Mouse (Mus musculus): Measurements from ENCODE around the gene Il1a.

Gene Il1a

GRCm38 (mm10) chr2:129309836-129310235 is at the start of gene Il1a:
Gene Il1a, minus strand, starts transcription at chr2:129309972.
- DNase-seq (ENCODE audit: low spot score in 2 of 2): no peak

- no peak for DNase-seq (ENCODE audit: low spot score in 2 of 2)
These were observed 28.4 kb upstream of the Il1a start for GRCm38 (mm10) chr2:129338138-129338621.

- peak in 1 of 2 experiments; percentile 53 for DNase-seq (ENCODE audit: low spot score in 2 of 2)
These were observed 23.7 kb upstream of the Il1a start for GRCm38 (mm10) chr2:129333471-129333870.

- peak in 1 of 2 experiments; percentile 26 for DNase-seq (ENCODE audit: low spot score in 2 of 2)
These were observed 20.8 kb upstream of the Il1a start for GRCm38 (mm10) chr2:129330540-129330939.

- peak in 1 of 2 experiments; percentile 44 for DNase-seq (ENCODE audit: low spot score in 2 of 2)
These were observed 20.3 kb upstream of the Il1a start for GRCm38 (mm10) chr2:129330024-129330423.

GRCm38 (mm10) chr2:129328238-129328637 is 18.5 kb upstream of the Il1a start:
- DNase-seq (ENCODE audit: low spot score in 2 of 2): no peak

- DNase-seq (ENCODE audit: low spot score in 2 of 2): no peak
These were observed 14.4 kb upstream of the Il1a start for GRCm38 (mm10) chr2:129324216-129324615.

- DNase-seq (ENCODE audit: low spot score in 2 of 2): no peak
These were observed 12.4 kb upstream of the Il1a start for GRCm38 (mm10) chr2:129322117-129322635.

- DNase-seq (ENCODE audit: low spot score in 2 of 2): no peak
These were observed 10.3 kb upstream of the Il1a start for GRCm38 (mm10) chr2:129320033-129320605.

- peak in 1 of 2 experiments; percentile 53 for DNase-seq (ENCODE audit: low spot score in 2 of 2)
These were observed 6.1 kb upstream of the Il1a start for GRCm38 (mm10) chr2:129315831-129316230.

GRCm38 (mm10) chr2:129314880-129315279 is 5.1 kb upstream of the Il1a start:
- peak in 1 of 2 experiments; percentile 50 for DNase-seq (ENCODE audit: low spot score in 2 of 2)

- DNase-seq (ENCODE audit: low spot score in 2 of 2): no peak
These were observed 4.2 kb upstream of the Il1a start for GRCm38 (mm10) chr2:129313934-129314333.

GRCm38 (mm10) chr2:129306020-129306419 is 3.8 kb downstream of the Il1a start:
- DNase-seq (ENCODE audit: low spot score in 2 of 2): no peak

- peak; percentile 31 to 74 for DNase-seq (ENCODE audit: low spot score in 2 of 2)
These were observed 12.2 kb downstream of the Il1a start for GRCm38 (mm10) chr2:129297589-129297982.

- DNase-seq (ENCODE audit: low spot score in 2 of 2): peak; percentile 96
These were observed 12.8 kb downstream of the Il1a start, which contains the start of gene Ckap2l for GRCm38 (mm10) chr2:129296671-129297588. Gene Ckap2l, minus strand, starts transcription at chr2:129297212.

GRCm38 (mm10) chr2:129296086-129296485 is 13.7 kb downstream of the Il1a start:
- DNase-seq (ENCODE audit: low spot score in 2 of 2): peak in 1 of 2 experiments; percentile 60

GRCm38 (mm10) chr2:129295075-129295474 is 14.7 kb downstream of the Il1a start:
- DNase-seq (ENCODE audit: low spot score in 2 of 2): peak in 1 of 2 experiments; percentile 55

GRCm38 (mm10) chr2:129273823-129274222 is 35.9 kb downstream of the Il1a start:
- peak; percentile 10 to 55 for DNase-seq (ENCODE audit: low spot score in 2 of 2)

GRCm38 (mm10) chr2:129270621-129271020 is 39.2 kb downstream of the Il1a start:
- no peak for DNase-seq (ENCODE audit: low spot score in 2 of 2)

- DNase-seq (ENCODE audit: low spot score in 2 of 2): peak in 1 of 2 experiments; percentile 46
These were observed 39.8 kb downstream of the Il1a start for GRCm38 (mm10) chr2:129269986-129270385.

- no peak for DNase-seq (ENCODE audit: low spot score in 2 of 2)
These were observed 40.6 kb downstream of the Il1a start for GRCm38 (mm10) chr2:129269161-129269643.

GRCm38 (mm10) chr2:129267738-129268137 is 42.0 kb downstream of the Il1a start:
- DNase-seq (ENCODE audit: low spot score in 2 of 2): no peak
